Mouse (Mus musculus): ENCODE results near the gene H13.

DNA sequence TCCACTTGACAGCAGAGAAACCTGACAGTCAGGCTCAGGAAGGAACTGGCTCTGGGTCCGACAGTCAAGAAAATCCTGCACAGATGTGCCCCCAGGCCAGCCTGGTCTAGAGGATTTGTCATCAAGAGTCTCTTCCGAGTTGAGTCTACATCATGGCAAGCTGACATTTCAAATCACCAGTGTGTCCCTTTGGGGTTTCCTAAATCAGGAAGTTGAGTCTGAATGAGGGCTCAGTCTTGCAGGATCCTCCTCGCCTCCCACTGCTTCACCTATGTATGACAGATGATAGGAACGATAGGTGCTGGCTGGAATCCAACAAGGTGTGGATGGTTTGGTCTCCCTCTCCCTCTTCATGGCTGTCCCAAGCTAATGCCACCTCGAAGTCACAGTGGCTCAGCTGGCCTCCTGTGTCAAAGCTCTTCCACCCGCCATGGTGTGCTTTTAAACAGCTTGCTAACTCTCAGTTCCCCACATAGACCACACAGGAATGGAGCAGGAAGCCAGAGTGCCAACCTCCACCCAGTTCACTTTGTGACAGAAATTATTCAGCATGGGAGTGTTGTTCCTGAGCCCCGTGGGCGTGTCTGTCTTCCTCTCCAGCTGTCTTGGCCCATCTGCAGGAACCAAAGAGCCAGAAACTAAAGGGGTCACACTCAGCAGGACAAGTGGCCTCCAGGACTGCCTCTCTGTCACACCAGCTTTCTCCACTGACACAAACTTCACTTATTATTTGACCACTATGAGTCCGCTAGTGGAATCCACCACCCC lies 48.7 kb upstream of the H13 start:
- TF ChIP-seq POLR2A (IDR thresholded peaks at IDR 0.05; ENCODE audit: borderline replicate concordance, control insufficient read depth, low read depth, low read length) (no peak), CTCF (IDR thresholded peaks at IDR 0.05; ENCODE audit: control insufficient read depth, insufficient read depth, low read length) (no peak)
